Mouse (Mus musculus) cerebellum, postnatal 25 days (tissue): Measurements from ENCODE around the gene 2010111I01Rik.
A peak's percentile ranks its signal among the peaks of the same experiment; 100 is the strongest.

Source experiments
- DNase-seq, 2 experiments: peaks; one replicate each; pipeline ENCODE4 v3.0.0; 2021; ENCODE audit warnings: mixed read lengths in 2 of 2

2010111I01Rik gene

DNA sequence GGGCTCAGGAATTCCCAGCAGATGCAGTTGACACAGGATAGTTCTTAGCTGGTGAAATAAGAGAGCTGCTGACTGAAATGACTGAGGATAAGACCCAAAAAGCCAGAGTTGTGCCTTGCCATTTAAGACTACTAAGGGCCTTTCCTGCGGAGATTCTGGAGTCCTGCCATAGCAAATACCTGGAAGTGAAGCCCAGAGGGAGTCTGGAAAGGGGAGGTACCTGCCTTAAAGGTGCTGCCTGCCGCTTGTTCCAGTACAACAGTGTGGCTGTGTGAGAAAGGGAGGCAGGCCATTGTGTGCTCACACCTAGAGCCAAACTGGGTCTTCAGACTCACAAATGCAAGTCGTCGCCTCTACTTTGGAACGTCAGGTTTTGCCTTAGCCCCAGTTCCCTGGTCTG, 305.5 kb downstream of the 2010111I01Rik start:
- DNase-seq: no peak

DNA sequence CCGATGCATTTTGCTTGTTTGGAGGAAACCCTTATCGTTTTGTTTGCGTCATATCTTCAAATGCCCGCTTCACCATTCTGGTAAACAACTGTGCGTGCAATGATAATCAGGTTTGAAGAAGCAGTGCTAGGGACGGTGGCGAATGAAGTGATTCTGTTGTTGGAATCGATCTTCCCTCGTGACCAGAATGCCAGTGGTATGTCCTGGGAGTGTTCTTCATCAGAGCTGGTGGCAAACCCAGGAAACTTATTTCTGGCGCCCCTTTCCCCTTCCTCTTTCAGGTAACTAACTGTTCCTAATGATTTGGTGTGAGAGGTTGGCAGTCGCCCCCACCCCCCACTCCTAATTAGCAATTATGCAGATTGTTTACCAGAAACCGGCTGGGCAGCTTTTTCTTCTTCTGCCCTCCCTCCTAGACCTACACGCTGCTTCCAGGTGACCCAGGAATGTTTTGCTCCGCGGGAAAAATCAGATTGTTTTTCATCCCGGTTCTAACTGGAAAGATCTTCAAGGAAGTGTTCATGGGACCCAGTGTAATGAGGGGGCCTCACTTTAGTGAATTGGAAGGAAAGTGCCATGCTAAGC, 307.4 kb downstream of the 2010111I01Rik start:
- no peak for DNase-seq

DNA sequence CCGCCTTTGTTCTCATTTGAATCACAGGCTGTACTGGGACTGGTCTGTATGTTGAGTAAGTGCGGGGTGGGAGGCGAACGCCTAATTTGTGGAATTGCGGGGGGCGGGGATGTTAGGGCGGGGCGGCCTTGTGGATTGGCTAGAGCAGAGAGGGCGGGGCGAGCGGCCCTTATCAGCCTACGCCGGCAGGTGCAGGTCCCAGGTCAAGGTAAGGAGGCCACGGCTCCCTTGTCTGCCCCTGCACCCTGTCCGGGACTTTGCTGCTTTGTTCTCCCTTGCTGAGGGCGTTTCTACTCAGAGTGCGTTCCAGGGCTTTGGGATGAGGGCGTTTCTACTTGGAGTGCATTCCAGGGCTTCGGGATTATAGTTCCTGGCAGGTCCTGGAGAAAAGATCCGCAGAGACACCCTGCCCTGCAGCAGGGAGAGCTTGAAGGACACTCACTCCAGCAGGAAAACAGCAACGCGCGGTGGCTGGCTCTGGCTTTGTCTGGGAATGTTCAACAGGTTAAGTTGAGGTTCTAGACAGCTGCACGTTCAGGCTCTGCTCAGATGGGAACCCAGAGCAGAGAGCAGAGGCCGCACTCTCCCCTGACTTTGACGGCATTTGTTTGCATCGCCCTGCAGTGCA, 308.0 kb downstream of the 2010111I01Rik start:
- DNase-seq: peak in 1 of 2 experiments; percentile 60

DNA sequence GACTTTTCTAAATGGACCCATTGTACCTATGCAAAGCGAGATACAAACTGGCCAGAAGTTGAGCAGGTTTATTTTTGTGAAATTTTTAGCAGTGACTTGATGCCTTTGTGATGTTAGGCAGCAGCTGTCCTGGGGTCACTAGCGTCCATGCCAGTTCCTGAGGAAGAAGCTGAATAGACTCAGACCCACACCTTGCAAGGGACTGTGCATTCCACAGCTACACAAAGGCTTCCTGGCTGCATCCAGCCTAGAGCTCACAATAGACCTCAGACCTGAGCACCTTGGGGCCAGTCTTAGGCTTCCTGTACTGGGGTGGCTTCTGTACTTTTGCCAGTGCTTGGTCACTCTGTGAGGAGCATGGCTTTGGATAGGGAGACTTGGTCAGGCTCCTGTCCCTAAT, 309.2 kb downstream of the 2010111I01Rik start:
- no peak for DNase-seq

DNA sequence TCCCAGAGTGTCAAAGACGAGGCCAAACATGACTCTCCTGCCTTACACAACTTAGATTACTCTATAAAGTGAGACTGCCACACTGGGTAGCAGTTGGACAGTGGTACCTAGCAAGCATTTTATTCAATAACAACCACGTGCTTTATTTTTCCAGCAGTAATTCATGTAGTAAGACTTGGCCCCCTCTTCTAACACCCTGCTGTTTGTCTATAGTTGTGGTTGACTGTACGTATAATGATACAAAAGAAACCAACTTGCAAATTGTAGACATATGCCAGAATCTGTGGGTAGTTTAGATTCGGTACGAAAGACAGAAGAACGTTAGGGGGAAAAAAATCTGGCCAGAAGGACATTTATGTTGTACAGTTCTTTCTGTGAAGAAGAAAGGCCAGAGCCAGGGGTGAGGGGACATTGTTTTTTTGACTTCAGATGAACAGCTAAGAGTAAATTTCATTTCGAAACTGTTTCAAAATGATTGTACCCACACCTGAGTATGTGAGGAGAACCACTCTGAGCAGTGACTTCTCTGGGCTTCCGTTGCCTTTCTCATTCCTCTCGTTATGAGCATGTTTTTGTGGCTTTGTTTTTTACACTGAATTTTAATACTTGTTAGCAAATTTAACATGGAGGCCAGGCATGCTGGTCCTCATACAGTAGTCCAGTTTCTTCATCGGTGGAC, 309.9 kb downstream of the 2010111I01Rik start:
- no peak for DNase-seq

DNA sequence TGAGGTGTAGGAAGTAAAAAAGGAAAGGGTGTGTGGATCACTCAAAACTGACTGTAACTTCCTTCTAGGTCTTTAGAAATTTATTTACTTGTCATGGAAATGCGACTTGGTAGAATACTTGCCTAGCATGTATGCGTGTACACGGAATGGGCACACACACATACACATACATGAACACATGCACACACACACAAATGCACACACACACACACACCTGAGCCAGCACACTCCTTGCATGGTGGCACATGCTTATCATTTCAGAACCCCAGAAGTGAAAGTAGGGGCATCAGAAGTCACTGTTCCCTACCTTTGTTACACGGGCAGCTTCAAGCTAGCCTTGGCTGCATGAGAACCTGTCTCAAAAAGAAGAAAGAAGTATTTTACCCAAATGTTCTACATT, 311.7 kb downstream of the 2010111I01Rik start:
- DNase-seq: no peak

DNA sequence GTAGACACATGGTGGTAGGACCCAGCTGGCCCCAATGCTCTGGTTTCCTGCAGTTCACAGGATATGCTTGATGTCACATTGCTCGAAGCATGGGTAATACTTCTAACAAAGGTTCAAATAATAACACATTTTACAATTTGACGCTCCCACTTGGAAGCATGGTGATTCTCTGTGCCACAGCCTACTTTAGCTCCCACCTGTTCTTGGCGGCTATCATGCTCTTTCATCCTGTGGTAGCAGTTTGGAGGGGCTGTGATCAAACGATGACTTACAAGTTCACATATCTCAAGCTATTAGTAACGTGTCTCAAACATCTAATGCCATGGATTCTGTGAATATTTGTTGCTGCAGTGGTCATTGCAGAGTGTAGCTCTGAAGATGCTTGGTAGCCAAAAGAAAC, 312.6 kb downstream of the 2010111I01Rik start:
- DNase-seq: no peak

DNA sequence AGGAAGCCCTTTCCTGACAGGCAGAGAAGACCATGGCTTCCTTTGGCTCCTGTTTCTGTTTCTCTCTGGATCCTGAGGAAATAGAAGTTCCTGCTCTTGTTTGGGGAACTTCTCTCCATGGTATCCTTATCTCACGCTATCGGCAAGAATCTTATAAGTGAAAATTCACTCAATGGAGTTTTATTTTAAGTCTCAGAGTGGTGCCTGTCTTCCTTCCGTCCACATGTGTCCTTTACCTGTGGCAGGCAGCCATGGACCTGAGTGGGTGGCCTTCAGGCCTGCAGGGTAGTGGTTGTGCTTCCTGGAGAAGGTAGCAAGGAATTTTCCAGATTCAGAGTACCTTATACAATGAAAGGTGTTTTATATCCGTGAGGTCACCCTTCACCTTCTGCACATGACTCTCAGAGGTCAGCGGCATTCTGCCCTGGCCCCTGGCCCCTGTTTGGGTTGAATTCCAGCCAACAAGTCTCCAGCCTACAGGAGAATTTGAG, 313.5 kb downstream of the 2010111I01Rik start:
- no peak for DNase-seq

DNA sequence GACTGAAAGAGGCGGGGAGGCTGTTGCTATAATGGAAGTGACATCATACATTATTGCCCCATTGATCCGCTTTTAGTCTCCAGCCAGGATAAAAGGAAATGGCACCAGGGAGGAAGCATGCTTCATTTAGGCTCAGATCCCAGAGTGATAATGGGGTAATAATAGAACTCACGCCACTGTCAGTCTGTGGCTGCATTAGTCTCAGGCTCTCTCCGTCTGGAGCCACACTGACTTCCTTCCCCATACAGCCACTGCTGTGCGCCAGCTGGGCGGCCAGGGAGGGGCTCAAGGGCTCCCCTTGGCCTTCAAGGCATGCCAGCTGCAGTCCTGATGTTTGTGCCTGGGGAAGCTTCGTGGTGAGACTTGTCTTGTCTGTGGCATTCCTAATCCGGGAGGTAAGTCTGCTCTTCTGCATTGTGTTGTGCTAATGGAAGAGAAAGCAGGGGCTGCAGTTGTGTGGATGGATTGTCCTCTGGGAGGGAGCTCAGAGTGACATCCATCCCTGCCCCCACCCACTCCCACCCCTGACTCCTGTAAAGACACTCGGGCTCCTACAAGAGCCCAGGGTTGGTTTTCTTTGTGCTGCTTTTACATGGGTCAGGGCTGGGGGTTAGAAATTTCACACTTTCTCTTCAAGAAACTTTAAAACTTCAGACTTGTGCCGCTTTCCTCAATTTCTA, 314.2 kb downstream of the 2010111I01Rik start:
- no peak for DNase-seq

DNA sequence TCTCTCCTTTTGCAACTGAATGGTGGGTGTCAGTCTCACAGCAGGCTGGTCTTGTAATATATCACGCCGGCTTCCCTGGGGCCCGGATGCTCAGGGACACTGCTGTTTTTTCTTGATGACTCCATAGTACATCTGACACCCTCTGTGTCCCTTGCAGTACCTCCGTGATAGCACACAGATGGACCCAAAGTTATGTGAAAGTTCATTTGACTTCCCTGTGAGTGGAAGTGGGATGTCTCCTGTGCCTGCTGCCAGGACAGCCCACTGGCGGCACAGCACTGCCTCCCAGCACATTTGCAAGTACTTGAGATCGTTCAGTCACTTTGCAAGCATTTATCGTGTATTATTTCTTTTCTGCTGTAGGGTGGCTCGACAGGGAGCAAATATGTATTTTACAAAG, 315.1 kb downstream of the 2010111I01Rik start:
- no peak for DNase-seq

DNA sequence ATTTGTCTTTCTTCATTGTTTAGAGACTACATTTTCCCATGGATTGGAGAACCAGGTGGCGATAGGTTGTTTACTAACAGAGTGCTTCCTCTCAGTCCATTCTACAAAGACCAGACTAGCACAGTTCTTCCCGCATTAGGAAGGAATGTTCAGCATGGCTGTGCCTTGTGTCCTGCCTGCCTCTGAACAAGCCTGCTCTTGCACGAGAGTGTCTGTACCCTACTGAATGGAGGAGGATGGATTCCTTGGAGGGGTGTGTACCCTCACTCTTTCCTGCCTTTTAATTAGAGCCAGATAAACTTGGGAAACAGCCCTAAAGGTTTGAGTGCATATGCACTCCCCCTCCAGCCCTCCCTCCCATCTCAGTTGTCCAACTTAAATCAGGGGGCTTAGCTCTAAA, 315.7 kb downstream of the 2010111I01Rik start:
- no peak for DNase-seq

DNA sequence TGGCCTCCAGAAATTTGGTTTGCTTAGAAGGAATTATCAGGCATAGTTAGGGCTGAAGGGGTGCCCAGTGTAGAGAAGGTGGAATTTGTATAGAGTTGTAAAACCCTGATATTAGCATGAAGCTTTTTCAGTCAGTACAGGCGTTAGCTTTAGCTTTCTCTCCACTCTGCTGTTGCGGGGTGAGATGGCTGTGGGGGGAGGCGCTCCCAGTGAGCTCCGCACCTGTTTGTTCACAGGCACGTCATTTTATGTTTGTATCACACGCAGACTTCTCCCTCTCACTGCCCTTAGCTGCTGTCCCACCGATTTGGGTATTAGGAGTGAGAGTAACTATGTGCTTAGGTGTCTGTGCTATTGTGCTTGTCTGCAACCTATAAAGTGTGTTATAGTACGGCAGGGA, 316.5 kb downstream of the 2010111I01Rik start:
- no peak for DNase-seq

DNA sequence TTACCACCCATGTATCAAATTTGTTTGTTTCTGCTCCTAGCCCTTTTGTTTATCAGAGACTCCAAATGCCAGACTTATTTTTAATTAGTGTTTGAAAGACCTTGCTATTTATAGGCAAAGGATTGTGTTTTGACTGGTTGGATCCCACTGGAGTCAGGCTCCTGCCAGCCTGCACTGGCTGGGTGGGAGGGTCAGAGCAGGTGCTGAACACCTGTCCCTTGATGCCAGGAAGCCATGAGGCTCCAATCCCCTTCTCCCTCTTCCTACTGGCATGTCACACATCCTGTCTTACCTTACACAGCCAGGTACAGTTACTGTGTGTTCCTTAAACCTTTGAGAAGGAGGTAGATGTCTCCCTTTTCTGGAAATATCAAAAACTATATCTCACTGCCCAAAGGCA, 318.5 kb downstream of the 2010111I01Rik start:
- DNase-seq: no peak

DNA sequence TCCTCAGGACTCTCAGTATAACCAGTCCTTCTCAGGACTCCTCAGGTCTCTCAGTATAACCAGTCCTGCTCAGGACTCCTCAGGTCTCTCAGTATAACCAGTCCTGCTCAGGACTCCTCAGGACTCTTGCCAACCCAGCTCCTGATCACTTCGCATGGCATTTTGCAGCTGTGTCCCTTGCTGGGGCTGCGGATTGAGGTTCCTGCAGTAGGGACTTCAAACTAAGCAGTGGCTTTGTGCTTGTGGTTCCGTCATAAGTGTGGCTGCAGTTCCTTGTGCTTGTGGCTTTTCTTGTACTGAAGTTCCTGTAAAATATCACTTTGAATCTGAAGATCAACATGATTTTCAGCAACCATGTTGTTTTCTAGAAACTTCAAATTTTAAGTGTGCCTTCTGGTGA, 320.1 kb downstream of the 2010111I01Rik start:
- no peak for DNase-seq

DNA sequence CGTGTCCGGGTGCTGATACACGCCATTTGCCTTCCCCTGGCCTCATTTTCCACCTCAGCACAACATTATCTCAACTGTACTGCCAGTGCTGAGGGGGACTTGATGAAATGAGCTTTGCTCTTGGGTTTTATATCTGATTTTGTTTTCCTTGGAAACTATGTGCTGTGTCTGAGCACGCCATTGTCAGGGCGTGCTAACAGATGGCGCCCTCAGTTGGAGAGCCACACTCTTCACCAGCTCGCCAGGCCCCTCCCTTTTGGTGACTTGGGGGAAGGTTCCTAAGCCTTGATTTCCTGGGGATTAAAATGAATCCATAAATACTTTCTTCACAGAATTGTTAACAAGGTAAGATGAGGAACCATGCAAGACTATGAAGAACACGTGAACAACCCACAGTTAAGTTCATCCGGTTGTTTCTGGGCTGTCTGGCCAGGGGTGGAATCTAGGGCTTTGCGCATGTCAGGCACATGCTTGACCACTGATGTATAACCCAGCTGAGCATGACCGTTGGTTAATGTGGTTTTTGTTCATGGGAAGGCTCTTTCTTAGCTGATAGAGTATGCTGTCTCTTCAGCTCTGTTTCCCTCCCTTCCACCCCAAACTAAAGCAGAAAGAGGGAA, 321.9 kb downstream of the 2010111I01Rik start:
- DNase-seq: peak; percentile 77 to 82

DNA sequence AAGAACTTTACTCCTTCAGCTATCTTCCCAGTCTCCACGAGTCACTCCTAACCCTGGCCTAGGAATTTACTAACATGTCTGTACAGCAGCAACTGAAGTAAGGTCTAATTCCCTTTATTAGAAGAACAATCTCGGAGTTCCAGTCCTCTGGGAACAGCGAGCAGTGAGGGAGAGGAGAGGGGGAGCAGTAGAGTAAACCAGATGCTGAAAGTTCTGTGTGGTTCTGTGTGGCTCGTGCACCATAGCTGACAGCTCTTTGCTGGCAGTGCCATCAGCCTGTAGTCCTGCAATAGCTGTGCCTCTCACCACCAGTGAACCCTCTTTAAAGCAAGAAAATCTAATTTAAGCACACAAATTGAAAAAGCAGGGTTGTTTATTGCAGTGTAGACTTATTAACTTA, 324.5 kb downstream of the 2010111I01Rik start:
- DNase-seq: no peak

DNA sequence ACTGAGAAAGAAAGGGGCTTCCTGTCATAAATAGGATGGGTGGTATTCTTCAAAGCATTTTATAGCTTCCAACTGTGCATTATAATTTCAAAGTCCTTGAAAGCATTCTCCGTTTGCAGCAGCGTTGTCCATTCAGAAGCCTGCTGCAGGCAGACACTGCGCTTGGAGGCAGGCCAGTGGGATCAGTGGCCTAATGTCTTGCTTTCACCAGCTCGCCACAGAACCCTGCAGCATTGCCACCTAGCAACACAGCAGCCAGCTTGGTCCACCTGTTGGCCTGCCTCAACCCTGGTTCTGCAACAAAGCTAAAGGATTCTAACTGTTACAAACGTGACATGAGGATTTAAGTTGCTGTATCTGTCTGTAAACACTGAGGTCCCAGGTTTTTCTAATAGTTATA, 325.0 kb downstream of the 2010111I01Rik start:
- peak in 1 of 2 experiments; percentile 70 for DNase-seq

DNA sequence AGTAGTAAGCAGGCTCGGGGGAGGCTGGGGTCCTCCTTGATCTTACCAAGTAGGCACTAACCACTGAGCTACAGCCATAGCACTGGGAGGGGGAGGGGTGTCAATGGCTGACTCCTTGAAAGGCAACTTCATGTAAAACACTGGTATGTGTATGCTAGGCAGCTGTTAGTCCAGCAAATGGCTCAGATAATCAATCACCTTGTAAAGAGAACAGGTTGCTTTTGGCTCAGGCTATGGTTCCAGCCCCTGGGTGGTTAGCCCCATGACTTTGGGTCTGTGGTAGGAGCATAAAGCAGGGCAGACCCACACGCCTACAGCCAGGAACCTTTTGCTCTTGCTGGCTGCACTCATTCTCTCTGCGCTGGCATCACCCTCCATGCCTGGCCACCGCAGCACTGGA, 325.4 kb downstream of the 2010111I01Rik start:
- no peak for DNase-seq

DNA sequence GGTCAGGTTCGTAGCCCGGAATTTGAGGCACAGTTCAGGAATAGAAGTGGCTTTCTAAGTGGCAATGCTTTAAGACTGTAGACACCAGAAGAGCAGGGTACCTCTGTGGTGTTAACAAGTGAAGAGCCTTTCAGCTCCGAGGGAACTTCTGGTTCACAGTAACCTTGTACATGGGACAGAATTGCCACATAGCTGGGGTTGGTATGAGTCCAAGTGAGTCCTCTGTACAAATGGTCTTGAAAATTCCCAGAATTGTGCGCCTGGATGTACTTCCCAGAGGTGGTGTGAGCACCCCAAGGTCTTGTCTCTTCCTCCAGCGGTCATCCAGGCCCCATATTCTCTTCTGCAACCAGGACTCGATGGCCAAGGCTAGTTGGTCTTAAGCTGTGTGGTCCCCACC, 326.3 kb downstream of the 2010111I01Rik start:
- DNase-seq: no peak

DNA sequence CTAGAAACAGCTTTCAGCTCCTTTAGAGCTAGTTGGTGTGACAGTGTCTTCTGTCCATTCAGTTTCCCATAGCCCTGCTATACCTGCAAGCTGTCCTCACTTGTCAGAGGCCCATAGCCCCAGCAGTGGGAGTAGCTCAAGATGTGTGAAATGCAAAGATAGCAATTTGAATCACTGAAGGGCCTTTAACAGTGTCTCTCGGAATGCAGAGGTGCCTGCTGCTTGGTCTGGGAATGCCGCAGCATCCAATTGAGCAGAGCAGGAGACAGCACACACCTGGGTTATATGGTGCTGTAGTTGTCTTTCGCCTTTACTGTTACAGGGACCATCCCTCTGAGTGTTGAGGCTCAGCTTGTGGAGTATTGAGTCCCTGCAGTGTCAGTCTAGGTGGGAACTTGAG, 329.0 kb downstream of the 2010111I01Rik start:
- DNase-seq: no peak

DNA sequence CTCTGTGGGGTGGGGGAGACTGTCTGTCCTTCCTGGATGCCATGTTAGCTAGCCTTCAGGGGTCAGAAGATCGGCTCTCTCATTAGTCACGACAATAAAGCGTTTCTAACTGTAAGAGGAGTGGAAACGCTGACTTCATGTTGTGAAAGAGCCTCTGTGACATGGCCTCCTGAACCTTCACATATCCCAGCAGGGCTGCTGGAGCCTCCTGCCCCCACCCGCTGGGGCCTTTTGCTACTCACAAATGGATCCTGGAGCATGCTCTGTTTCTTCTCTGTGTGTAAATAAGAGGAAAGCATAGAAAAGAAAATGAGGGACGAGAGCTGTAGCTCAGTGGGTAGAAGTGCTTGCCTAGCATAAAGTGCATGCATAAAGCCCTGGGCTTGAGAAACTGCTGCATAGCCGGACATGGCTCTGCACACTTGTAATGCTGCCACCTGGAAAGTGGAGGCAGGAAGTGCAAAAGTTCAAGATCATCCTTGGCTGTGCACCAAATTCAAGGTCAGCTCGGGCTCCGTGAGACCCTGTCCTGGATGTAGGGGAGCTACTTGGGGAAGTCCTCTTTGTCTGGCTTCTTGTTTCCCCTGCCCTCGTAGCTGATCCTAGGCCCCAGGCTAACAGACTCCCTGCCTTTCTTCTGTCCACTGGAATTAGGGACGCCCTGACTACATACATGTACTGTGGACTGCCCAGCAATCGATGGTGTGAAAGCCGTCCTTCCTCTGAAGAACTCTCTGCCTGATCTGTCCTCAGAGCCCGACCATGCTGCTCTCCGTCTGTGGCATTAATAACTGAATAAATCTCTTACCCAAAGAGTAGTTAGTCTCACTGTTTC, 329.9 kb downstream of the 2010111I01Rik start:
- peak; percentile 68 to 78 for DNase-seq

DNA sequence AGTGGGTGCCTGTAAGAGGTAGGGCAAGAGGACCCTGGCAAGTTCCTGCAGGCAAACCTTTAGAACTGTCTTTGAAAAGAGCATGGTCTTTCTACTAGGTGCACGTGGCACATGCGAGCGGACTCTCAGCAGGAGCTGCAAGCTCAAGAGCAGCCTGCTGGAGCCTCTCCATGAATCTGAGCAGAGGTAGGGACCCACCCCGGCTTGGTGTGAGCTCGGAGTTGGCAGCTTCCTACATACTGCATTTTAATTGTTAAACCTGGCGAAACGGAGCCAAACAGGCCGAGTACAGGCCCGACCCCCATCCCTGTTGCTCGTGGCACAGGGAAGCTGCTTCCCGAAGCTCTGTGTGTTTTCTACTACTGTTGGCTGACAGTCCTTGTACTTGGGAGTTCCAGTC, 331.6 kb downstream of the 2010111I01Rik start:
- peak in 1 of 2 experiments; percentile 20 for DNase-seq
